Comparison of ENCODE assay signal across 8 mouse cellular contexts in genomic region chr4:133012776-133013265, GRCm38 (mm10). TPM values are rescaled to one million over a fixed set of nuclear protein-coding genes. Genes with fewer than 3 reads are reported as not detected.
DNase-seq lines count a peak whose midpoint lies in the region; ATAC-seq and TF ChIP-seq lines count a peak whose summit lies in the region.

No protein-coding gene starts in this region.

- peak overlapping the region; percentile 81 for H3K4me3 ChIP-seq in spleen, adult 2 months (ENCODE audit: extremely low read depth, insufficient read depth, insufficient read length)
- peak overlapping the region; percentile 96 for H3K4me3 ChIP-seq in heart, embryonic 10.5 days
- H3K4me3 ChIP-seq in kidney, embryonic 15.5 days (replicated peaks) = peak overlapping the region; percentile 99
- peak overlapping the region; percentile 93 for H3K4me3 ChIP-seq in midbrain, embryonic 12.5 days

- peak; percentile 3; the same call in 1 of the 2 replicates for ATAC-seq in kidney, embryonic 15.5 days (replicated peaks; ENCODE audit: low FRiP score)
- no peak for ATAC-seq in midbrain, embryonic 12.5 days (ENCODE audit: low FRiP score, low read depth)

- 0% methylated on average over 17 of the region's 17 CpGs for WGBS in spleen, adult 2 months
- WGBS in heart, embryonic 10.5 days = under 1% methylated on average over 17 of the region's 17 CpGs
- under 1% methylated on average over 17 of the region's 17 CpGs for WGBS in kidney, embryonic 15.5 days
- WGBS in midbrain, embryonic 12.5 days = 0% methylated on average over 17 of the region's 17 CpGs

- peak overlapping the region; percentile 66 for H3K4me2 ChIP-seq in kidney, embryonic 15.5 days
- peak overlapping the region; percentile 70 for H3K4me2 ChIP-seq in midbrain, embryonic 12.5 days (replicated peaks)

- peaks cover 19% of the 10 kb centered on the region for H3K4me1 ChIP-seq in spleen, adult 2 months (ENCODE audit: control insufficient read depth, insufficient read depth, insufficient read length)
- peaks cover 70% of the 10 kb centered on the region for H3K4me1 ChIP-seq in heart, embryonic 10.5 days
- H3K4me1 ChIP-seq in kidney, embryonic 15.5 days = peaks cover 76% of the 10 kb centered on the region
- H3K4me1 ChIP-seq in midbrain, embryonic 12.5 days = peaks cover 64% of the 10 kb centered on the region

- DNase-seq in spleen, adult 2 months (ENCODE audit: low read depth in 1 of 2, low spot score in 2 of 2) = peak in 1 of 2 experiments; percentile 19
- DNase-seq in spleen, adult 12 weeks (ENCODE audit: low spot score) = no peak
- DNase-seq in cerebellum, adult 9-10 months = peak; percentile 74
- no peak for DNase-seq in heart, embryonic 10.5 days (ENCODE audit: low spot score)
- DNase-seq in thymus, postnatal 36 days = peak; percentile 51 to 67
- no peak for DNase-seq in left cerebral cortex, adult 11 months (ENCODE audit: low spot score)

- TF ChIP-seq POLR2A in spleen, adult 2 months (IDR thresholded peaks at IDR 0.05; ENCODE audit: low read depth, low read length) = no peak

- no peaks in the 10 kb centered on the region for H3K9me3 ChIP-seq in heart, embryonic 10.5 days
- no peaks in the 10 kb centered on the region for H3K9me3 ChIP-seq in kidney, embryonic 15.5 days (replicated peaks)
- no peaks in the 10 kb centered on the region for H3K9me3 ChIP-seq in midbrain, embryonic 12.5 days

- H3K27me3 ChIP-seq in spleen, adult 2 months (ENCODE audit: control insufficient read depth, insufficient read depth, low read length) = no peaks in the 10 kb centered on the region
- H3K27me3 ChIP-seq in heart, embryonic 10.5 days (ENCODE audit: insufficient read depth, poor library complexity, severe bottlenecking) = peaks cover 6% of the 10 kb centered on the region; the same call in 1 of the 2 replicates
- H3K27me3 ChIP-seq in kidney, embryonic 15.5 days = peaks cover 12% of the 10 kb centered on the region
- H3K27me3 ChIP-seq in midbrain, embryonic 12.5 days = peaks cover 23% of the 10 kb centered on the region

- H3K9ac ChIP-seq in kidney, embryonic 15.5 days = peak overlapping the region; percentile 97
- H3K9ac ChIP-seq in midbrain, embryonic 12.5 days (replicated peaks) = peak overlapping the region; percentile 97

- no peak overlapping the region; the same call in none of the 2 replicates for H3K27ac ChIP-seq in spleen, adult 2 months (ENCODE audit: insufficient read depth, low read length)
- H3K27ac ChIP-seq in heart, embryonic 10.5 days = peak overlapping the region; percentile 99
- H3K27ac ChIP-seq in kidney, embryonic 15.5 days = peak overlapping the region; percentile 98
- H3K27ac ChIP-seq in midbrain, embryonic 12.5 days (replicated peaks) = peak overlapping the region; percentile 94

- no peak for TF ChIP-seq CTCF in spleen, adult 2 months (IDR thresholded peaks at IDR 0.05; ENCODE audit: extremely low read depth, insufficient read depth, insufficient read length, insufficient replicate concordance)

- H3K36me3 ChIP-seq in spleen, adult 2 months (ENCODE audit: control insufficient read depth, insufficient read depth, low read length) = 0 out of 2 replicates have a peak, but pooled peaks cover 1% of the 10 kb centered on the region
- H3K36me3 ChIP-seq in heart, embryonic 10.5 days = no peaks in the 10 kb centered on the region; the same call in 1 of the 2 replicates
- H3K36me3 ChIP-seq in kidney, embryonic 15.5 days = no peaks in the 10 kb centered on the region
- 0 out of 2 replicates have a peak, but pooled peaks cover under 1% of the 10 kb centered on the region for H3K36me3 ChIP-seq in midbrain, embryonic 12.5 days

RNA-seq across cellular contexts. Expression of gene Ahdc1, which starts 1.8 kb away (rescaled TPM):
- polyA plus RNA-seq in spleen, adult 2 months (2012; rRNA removed) = 24.3 and 25.1 TPM in 2 replicates
- 8.4 and 12.2 TPM in 2 replicates for polyA plus RNA-seq in heart, embryonic 10.5 days (2016; fragmentation: Nextera tagmentation; extraction: Ambion mirVana)
- polyA plus RNA-seq in kidney, embryonic 15.5 days (2015; fragmentation: Nextera tagmentation; extraction: Ambion mirVana) = 7.4 and 10.1 TPM in 2 replicates
- 8.9 and 9.1 TPM in 2 replicates for polyA plus RNA-seq in midbrain, embryonic 12.5 days (2016; fragmentation: Nextera tagmentation; extraction: Ambion mirVana)

RNA-seq across cellular contexts. Expression of gene Fgr, which starts 38.9 kb away (rescaled TPM):
- polyA plus RNA-seq in spleen, adult 2 months (2012; rRNA removed) = 37.5 and 39.9 TPM in 2 replicates
- 0.36 and 0.43 TPM in 2 replicates for polyA plus RNA-seq in heart, embryonic 10.5 days (2016; fragmentation: Nextera tagmentation; extraction: Ambion mirVana)
- 0.63 and 0.81 TPM in 2 replicates for polyA plus RNA-seq in kidney, embryonic 15.5 days (2015; fragmentation: Nextera tagmentation; extraction: Ambion mirVana)
- 0.08 and 0.12 TPM in 2 replicates for polyA plus RNA-seq in midbrain, embryonic 12.5 days (2016; fragmentation: Nextera tagmentation; extraction: Ambion mirVana)

Comparison
In these comparisons a context has a peak if more than half of its experiments do, and no peak if none do; other contexts are left out.
1. DNase-seq: peak in cerebellum, adult 9-10 months (single experiment) and thymus, postnatal 36 days (2 of 2); none in spleen, adult 12 weeks (single experiment), heart, embryonic 10.5 days (single experiment) and left cerebral cortex, adult 11 months (single experiment).
2. RNA of gene Fgr, which starts 38.9 kb away (polyA plus RNA-seq): 37.5 to 39.9 TPM in spleen, adult 2 months; 0.63 to 0.81 TPM in kidney, embryonic 15.5 days, 0.36 to 0.43 TPM in heart, embryonic 10.5 days and 0.08 to 0.12 TPM in midbrain, embryonic 12.5 days; every median in the first group is over 10 times any median in the second.
3. Peak in every context shown above with its lines, with median percentiles within 50 percentile points of each other: H3K4me3 ChIP-seq.